ENCODE assay signal across 24 mouse cellular contexts in genomic region chr11:16740691-16741611, GRCm38 (mm10). TPM values are rescaled to one million over a fixed set of nuclear protein-coding genes. Genes with fewer than 3 reads are reported as not detected.
DNase-seq lines count a peak whose midpoint lies in the region; ATAC-seq and TF ChIP-seq lines count a peak whose summit lies in the region.
"Had no signal": no experiment of that assay in that cellular context is flagged by ENCODE, and none has a peak within 500 bp of the region (broad histone marks: within the 10 kb centered on the region; RNA-seq: fewer than 3 reads in every experiment).

No protein-coding gene starts in this region.

- no peak overlapping the region for H3K4me3 ChIP-seq in hindbrain, postnatal 0 days (ENCODE audit: low read length)
- no peak overlapping the region for H3K4me3 ChIP-seq in hindbrain, embryonic 12.5 days
- no peak overlapping the region for H3K4me3 ChIP-seq in midbrain, embryonic 11.5 days (ENCODE audit: low read depth, low read length)
- no peak overlapping the region for H3K4me3 ChIP-seq in midbrain, embryonic 13.5 days (replicated peaks)
- H3K4me3 ChIP-seq: embryonic facial prominence, embryonic 15.5 days; erythroblast, embryonic 14.5 days; forebrain, embryonic 10.5 days; heart, embryonic 10.5 days had no signal

- H3K9ac ChIP-seq in hindbrain, postnatal 0 days (replicated peaks; ENCODE audit: low read length), result no peak overlapping the region
- no peak overlapping the region for H3K9ac ChIP-seq in hindbrain, embryonic 12.5 days
- no peak overlapping the region for H3K9ac ChIP-seq in midbrain, embryonic 11.5 days (ENCODE audit: low read length)
- no peak overlapping the region for H3K9ac ChIP-seq in midbrain, embryonic 13.5 days (replicated peaks)
- H3K9ac ChIP-seq: embryonic facial prominence, embryonic 15.5 days; hindbrain, embryonic 14.5 days had no signal

- no peaks in the 10 kb centered on the region for H3K27me3 ChIP-seq in hindbrain, postnatal 0 days (ENCODE audit: insufficient read depth, low read length)
- no peaks in the 10 kb centered on the region for H3K27me3 ChIP-seq in hindbrain, embryonic 12.5 days
- no peaks in the 10 kb centered on the region for H3K27me3 ChIP-seq in midbrain, embryonic 11.5 days (ENCODE audit: control insufficient read depth, insufficient read depth, low read length)
- H3K27me3 ChIP-seq in midbrain, embryonic 13.5 days, result no peaks in the 10 kb centered on the region
- H3K27me3 ChIP-seq: embryonic facial prominence, embryonic 15.5 days had no signal

- peak overlapping the region; percentile 34; the same call in 1 of the 2 replicates for H3K27ac ChIP-seq in hindbrain, postnatal 0 days
- H3K27ac ChIP-seq in hindbrain, embryonic 12.5 days, result no peak overlapping the region
- H3K27ac ChIP-seq in midbrain, embryonic 11.5 days (ENCODE audit: low read depth, low read length), result no peak overlapping the region
- no peak overlapping the region for H3K27ac ChIP-seq in midbrain, embryonic 13.5 days
- H3K27ac ChIP-seq: embryonic facial prominence, embryonic 15.5 days; forebrain, embryonic 10.5 days; heart, embryonic 10.5 days; hindbrain, embryonic 14.5 days had no signal

- 58% methylated on average over 10 of the region's 10 CpGs for WGBS in hindbrain, postnatal 0 days
- WGBS in hindbrain, embryonic 12.5 days, result 72% methylated on average over 10 of the region's 10 CpGs
- 78% methylated on average over 10 of the region's 10 CpGs for WGBS in midbrain, embryonic 11.5 days
- WGBS in midbrain, embryonic 13.5 days, result 71% methylated on average over 10 of the region's 10 CpGs

- peak; percentile 51 to 66 for DNase-seq in cerebellum, postnatal 14 days
- DNase-seq in cerebellum, postnatal 36 days, result no peak
- DNase-seq in hindbrain, postnatal 0 days (ENCODE audit: low spot score), result peak; percentile 46
- DNase-seq in midbrain, embryonic 11.5 days (ENCODE audit: low spot score, missing footprints), result peak; percentile 51
- peak; percentile 24 for DNase-seq in brain, adult 2 months (ENCODE audit: low read depth, low spot score)
- DNase-seq in kidney, adult 8-10 months, result no peak
- DNase-seq: adrenal gland, adult 8-10 months; adrenal gland, postnatal 36 days; cerebellum, adult 18-20 months; gastrocnemius, postnatal 10 days; heart, adult 18-20 months; heart, postnatal 10 days; heart, postnatal 4 days had no signal

- peak; percentile 55; the same call in 1 of the 2 replicates for ATAC-seq in hindbrain, postnatal 0 days
- no peak for ATAC-seq in hindbrain, embryonic 12.5 days (ENCODE audit: low FRiP score)
- no peak for ATAC-seq in midbrain, embryonic 11.5 days (ENCODE audit: low FRiP score)
- ATAC-seq in midbrain, embryonic 13.5 days, result no peak
- ATAC-seq: forebrain, embryonic 14.5 days; inflammation-experienced regulatory T-cells, adult 6 months; intestine, postnatal 0 days had no signal

- no peaks in the 10 kb centered on the region for H3K4me1 ChIP-seq in hindbrain, postnatal 0 days (ENCODE audit: insufficient read depth, low read length)
- peaks cover 3% of the 10 kb centered on the region; the same call in 1 of the 2 replicates for H3K4me1 ChIP-seq in hindbrain, embryonic 12.5 days
- H3K4me1 ChIP-seq in midbrain, embryonic 11.5 days (ENCODE audit: control insufficient read depth, insufficient read depth, low read length), result no peaks in the 10 kb centered on the region
- no peaks in the 10 kb centered on the region for H3K4me1 ChIP-seq in midbrain, embryonic 13.5 days (replicated peaks)
- H3K4me1 ChIP-seq: embryonic facial prominence, embryonic 15.5 days; forebrain, embryonic 10.5 days; heart, embryonic 10.5 days had no signal

- no peak overlapping the region for H3K4me2 ChIP-seq in hindbrain, postnatal 0 days (ENCODE audit: low read depth, low read length)
- H3K4me2 ChIP-seq in hindbrain, embryonic 12.5 days (replicated peaks), result no peak overlapping the region
- no peak overlapping the region for H3K4me2 ChIP-seq in midbrain, embryonic 11.5 days
- H3K4me2 ChIP-seq in midbrain, embryonic 13.5 days (replicated peaks), result no peak overlapping the region
- H3K4me2 ChIP-seq: embryonic facial prominence, embryonic 15.5 days; hindbrain, embryonic 14.5 days had no signal

- no peaks in the 10 kb centered on the region for H3K9me3 ChIP-seq in hindbrain, postnatal 0 days (ENCODE audit: low read length)
- no peaks in the 10 kb centered on the region for H3K9me3 ChIP-seq in hindbrain, embryonic 12.5 days (replicated peaks)
- H3K9me3 ChIP-seq in midbrain, embryonic 11.5 days (ENCODE audit: control insufficient read depth, low read length), result no peaks in the 10 kb centered on the region
- no peaks in the 10 kb centered on the region for H3K9me3 ChIP-seq in midbrain, embryonic 13.5 days
- H3K9me3 ChIP-seq: embryonic facial prominence, embryonic 15.5 days; forebrain, embryonic 10.5 days; G1E; heart, embryonic 10.5 days had no signal

- no peaks in the 10 kb centered on the region for H3K36me3 ChIP-seq in hindbrain, postnatal 0 days (ENCODE audit: insufficient read depth, low read length)
- no peaks in the 10 kb centered on the region for H3K36me3 ChIP-seq in hindbrain, embryonic 12.5 days
- no peaks in the 10 kb centered on the region for H3K36me3 ChIP-seq in midbrain, embryonic 11.5 days (ENCODE audit: control insufficient read depth, insufficient read depth, low read length)
- H3K36me3 ChIP-seq in midbrain, embryonic 13.5 days, result no peaks in the 10 kb centered on the region
- H3K36me3 ChIP-seq: embryonic facial prominence, embryonic 15.5 days; forebrain, embryonic 10.5 days; G1E; heart, embryonic 10.5 days had no signal

- TF ChIP-seq CTCF in hindbrain, postnatal 0 days (IDR thresholded peaks at IDR 0.05; ENCODE audit: low read depth), result no peak

RNA-seq across cellular contexts. Expression of gene Egfr, which starts 11.1 kb away (rescaled TPM):
- 23.8 and 29.3 TPM in 2 replicates for total RNA-seq in hindbrain, postnatal 0 days (2014; rRNA removed)
- polyA plus RNA-seq in hindbrain, postnatal 0 days (2015; fragmentation: Nextera tagmentation; extraction: Ambion mirVana), result 12.4 and 12.7 TPM in 2 replicates
- polyA plus RNA-seq in hindbrain, embryonic 12.5 days (2016; fragmentation: Nextera tagmentation; extraction: Ambion mirVana), result 6.7 and 8.1 TPM in 2 replicates
- polyA plus RNA-seq in midbrain, embryonic 11.5 days (2014; fragmentation: Nextera tagmentation; extraction: Ambion mirVana), result 3.5 and 4.5 TPM in 2 replicates
- polyA plus RNA-seq in midbrain, embryonic 13.5 days (2015; fragmentation: Nextera tagmentation; extraction: Ambion mirVana), result 1.5 and 1.7 TPM in 2 replicates
- polyA plus RNA-seq: erythroblast, embryonic 14.5 days; G1E; inflammation-experienced regulatory T-cells, adult 6 months had no signal

Comparison
In these comparisons a context has a peak if more than half of its experiments do, and no peak if none do; other contexts are left out.
1. DNase-seq: peak in cerebellum, postnatal 14 days (2 of 2), hindbrain, postnatal 0 days (single experiment), midbrain, embryonic 11.5 days (single experiment) and brain, adult 2 months (single experiment); none in cerebellum, postnatal 36 days (0 of 2) and kidney, adult 8-10 months (0 of 2).